Mouse (Mus musculus): ENCODE results near the gene Grm4.

- TF ChIP-seq CEBPB (IDR thresholded peaks at IDR 0.05; ENCODE audit: insufficient read depth, poor library complexity, severe bottlenecking), result no peak
- TF ChIP-seq E2F4 (IDR thresholded peaks at IDR 0.05; ENCODE audit: insufficient read depth), result no peak
- TF ChIP-seq POLR2A (IDR thresholded peaks at IDR 0.05; ENCODE audit: insufficient read length, low read depth), result no peak
- TF ChIP-seq USF1 (IDR thresholded peaks at IDR 0.05; ENCODE audit: low read depth), result no peak
These were observed 35.3 kb downstream of the Grm4 start for GRCm38 (mm10) chr17:27485940-27486339.

Measured in myocyte (in vitro differentiated cells).